Mouse (Mus musculus) ES-CJ7 (cell line): Measurements from ENCODE around the gene Itprid1.

Experiments used
- DNase-seq: peaks from one replicate; pipeline ENCODE4 v3.0.0; 2011; ENCODE audit warnings: low read depth, low spot score

Gene Itprid1

DNA sequence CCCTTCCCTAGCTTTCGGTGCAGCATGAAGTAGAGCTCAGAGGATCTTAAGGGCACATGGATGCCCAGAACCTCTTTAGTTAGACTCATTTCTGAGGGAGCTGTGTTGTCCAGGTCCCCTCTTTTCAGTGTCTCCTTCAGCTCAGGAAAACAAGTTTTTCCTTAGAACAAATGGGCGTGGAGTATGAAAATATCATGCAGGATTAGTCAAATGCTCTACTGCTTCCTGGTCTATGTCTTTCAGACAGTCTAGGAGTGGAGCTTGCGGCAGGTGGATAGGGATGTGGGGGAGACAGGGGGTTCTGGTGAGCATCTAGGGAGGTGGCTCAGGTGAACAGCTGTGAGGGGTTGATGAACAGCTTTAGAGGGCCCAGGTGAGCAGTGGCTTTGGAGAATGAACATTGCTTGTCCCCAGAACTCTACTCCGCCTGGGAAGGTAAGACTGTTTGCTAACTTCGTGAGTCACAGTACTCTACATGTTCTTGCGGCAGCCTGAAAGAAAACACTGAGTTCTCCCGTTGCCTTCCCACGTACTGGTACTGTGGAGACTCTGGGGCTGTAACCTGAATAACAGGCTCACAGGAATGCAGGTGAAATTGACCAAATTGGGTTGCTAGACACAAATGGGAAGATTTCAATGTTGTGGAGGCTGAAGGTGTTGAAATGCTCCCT lies at the start of gene Itprid1:
Gene Itprid1 (plus strand): TSS at position 246 of the 671 bp plus-strand sequence.
- no peak for DNase-seq

DNA sequence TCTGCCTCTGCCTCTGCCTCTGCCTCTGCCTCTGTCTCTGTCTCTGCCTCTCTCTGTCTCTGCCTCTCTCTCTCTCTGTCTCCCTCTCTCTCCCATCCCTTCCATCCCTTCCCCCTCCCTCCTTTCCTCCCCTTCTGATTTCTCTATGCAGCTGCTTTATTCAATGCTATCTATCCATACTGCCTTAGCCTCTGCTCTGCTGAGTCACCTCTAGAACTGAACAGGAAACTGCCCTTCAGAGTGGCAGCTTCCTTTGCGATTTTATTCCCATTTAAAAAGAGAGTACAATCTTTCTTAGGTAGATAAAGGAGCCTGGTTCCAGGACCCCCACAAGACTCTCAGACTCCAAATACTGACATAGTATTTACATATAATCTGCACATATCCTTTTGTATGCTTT lies 47.1 kb upstream of the Itprid1 start:
- DNase-seq = no peak

DNA sequence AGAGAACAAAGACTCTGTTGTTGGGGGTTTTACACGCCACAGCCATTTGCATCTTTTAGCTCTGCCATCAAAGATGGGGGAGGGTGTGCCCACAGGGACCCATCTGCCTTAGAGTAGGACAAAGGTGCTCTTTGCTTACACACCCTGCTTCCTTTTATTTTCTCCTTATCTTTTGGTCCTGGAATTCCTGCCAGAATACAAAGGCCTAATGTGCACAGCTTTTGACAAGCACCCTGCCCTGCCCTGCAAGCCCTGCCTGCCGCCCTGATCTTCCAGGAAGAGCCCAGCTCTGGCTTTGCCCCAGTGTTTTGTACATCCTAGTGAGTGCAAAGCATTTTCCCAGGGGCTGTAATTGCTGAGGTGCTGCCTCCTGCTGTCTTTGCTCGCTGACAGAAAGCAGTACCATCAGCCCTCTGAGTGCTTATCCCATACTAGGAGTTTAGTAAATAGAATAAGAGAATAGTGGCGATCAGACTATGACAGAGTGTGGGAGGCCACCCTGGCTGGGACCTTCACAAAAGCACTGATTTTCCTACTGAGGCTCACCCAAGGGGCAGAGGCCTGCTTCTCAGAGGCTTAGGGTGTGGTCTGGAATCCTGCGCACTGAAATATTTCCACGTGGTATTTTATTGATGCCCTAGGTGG lies 44.7 kb upstream of the Itprid1 start:
- peak; percentile 88 for DNase-seq

DNA sequence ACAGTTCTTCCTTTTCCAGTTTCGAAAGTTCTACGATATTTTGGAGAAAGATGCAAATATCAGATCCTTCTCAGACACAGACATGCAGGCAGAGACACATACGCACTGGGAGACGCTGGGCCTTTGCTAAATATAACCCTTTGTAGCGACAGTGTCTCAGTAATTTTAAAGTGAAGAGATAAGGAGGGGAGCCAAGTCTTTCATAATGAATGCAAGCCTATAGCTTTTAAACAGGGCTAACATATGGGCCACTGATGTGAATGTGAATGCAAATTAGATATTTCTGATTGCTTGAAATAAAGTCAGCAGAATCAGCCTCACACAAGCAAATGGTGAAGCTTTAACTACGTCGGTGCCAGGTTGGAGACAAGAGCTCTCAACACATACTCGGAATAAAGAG lies 44.2 kb upstream of the Itprid1 start:
- DNase-seq = no peak

DNA sequence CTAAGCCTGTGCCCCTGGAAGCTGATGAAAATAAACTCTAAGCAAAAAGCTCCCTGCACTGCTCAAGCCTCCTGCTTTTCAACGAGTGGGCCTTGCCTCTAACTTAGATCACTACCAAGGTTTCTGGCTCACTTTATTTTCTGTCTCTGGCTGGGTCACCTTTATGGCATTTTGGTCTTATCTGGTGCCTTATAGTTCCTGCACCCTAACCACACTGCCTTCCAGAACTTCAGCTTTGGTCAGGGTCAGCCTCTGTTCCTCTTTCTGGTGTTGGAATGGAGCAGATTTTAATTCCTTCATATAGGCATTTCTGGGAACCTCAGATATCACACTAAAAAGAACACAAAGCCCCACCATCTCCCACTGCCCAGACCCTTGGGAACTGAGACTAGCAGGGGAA lies 34.0 kb upstream of the Itprid1 start:
- DNase-seq = no peak

DNA sequence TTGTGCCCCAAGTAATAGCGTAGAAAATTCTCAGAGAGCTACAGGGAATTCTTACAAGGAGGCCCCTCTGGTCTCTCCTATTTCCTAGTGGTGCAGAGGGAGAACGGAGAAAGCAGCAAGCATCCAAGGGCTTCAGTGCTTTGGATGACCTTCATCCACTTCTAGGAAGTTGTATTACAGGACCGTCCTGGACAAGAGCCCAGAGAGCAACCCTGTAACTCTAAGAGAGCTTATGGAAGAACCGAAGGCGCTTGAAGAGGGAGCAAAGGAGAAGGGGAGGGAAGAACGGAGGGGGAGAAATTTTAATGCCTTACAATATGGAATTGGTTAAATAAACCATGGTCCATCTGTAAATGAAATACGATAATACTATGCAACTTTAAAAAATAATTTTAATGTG lies 33.3 kb upstream of the Itprid1 start:
- DNase-seq = no peak

DNA sequence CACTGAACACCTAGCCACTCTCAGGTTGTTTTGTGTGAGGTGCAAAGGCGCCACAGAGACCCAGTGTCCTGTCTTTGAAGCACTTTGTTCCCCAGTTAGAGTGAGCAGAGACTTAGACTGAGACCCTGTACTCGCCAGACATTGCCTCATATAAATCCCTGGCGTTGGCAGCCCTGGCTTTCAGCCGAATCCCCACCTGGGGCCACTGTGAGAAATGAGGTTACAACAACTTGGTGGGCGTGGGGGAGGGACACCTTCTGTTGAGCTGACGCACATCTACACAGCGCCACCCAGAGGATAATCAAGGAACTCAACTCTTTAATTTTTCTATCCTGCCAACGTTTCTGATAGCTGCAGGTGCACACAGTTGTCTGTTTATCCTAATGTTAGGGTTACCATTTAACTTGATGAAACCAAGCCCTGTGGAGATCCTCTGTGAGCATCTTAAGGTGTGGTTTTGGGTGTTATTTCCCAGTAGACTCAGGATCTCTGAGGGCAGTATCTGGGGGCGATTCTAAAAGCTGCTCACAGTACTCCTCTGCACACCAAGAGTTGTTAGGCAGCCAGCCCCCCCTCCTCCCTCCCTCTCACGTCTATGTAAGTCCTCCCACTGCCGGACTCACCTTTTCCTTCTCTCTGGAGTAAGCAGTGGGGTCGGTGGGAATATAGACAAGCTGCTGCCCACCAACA lies 32.6 kb upstream of the Itprid1 start:
- DNase-seq = peak; percentile 70

DNA sequence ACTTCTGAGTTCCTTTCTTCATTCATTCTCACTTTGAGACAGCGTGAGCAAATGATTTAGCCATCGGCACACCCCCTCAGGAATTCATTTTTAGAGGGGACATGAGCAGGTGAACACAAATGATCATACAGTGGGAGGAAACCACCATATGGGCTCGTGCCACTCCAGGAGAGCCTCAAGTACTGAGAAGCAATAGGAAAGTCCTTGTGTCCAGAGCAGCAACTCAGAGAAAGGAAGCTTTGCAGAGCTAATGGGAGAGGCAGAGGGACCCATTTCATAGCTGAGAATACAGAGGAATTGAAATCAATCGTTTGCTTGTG lies 32.1 kb upstream of the Itprid1 start:
- no peak for DNase-seq

DNA sequence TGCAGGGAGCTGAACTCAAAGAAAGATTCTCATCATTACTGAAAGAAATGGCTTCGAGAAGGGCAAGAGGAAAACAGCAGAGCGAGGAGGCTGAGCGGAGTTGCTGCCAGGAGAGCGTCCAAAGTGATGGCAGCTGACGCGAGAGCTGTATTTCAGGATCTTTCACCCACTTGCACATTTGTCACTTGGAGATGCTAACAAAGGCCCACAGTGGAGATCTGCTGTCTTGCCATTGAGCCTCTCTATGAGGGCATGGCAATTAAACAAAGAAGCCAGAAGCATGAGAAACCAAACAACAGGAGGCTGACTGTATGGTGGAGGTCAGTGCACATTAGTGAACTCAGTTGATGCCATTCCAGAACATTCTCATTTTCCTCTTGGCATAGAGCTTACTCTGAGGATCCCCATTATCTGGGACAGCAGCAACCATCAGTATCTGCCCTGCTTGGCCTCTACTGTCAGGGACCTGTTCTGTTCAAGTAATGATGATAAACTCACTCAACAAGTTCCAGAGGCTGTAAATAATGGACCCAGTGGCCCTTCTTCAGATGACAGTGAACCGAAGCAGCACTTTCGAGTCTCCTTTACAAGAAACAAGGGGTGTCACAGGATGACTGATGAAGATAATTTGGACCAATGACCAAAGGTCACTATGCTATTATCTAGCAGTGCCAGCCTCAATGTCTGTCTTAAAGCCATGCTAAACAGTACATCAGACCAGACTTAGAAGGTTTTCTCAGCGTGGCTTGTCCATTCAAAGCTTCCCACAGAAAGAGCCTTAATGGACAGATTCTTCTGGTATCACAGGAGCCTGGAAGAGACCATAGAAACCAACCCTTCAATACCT lies 31.2 kb upstream of the Itprid1 start:
- no peak for DNase-seq

DNA sequence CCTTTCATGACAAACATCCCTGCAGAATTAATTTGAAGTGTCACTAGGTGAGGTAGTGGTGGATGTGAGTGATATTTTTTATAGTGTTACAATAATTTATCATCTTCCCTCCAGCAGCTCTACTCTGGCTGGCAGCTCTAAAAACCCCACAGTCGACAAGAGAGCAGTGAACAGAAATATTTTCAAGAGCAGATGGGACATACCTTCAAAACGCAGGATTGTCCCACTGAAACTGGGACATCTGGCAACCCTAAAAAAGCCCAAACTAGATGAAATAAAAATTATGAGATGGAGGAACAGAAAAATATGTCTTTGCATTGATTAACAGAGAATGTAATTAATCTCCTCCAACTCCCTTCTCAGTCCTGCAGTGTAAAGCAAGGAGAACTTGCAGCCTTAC lies 30.2 kb upstream of the Itprid1 start:
- DNase-seq = no peak

DNA sequence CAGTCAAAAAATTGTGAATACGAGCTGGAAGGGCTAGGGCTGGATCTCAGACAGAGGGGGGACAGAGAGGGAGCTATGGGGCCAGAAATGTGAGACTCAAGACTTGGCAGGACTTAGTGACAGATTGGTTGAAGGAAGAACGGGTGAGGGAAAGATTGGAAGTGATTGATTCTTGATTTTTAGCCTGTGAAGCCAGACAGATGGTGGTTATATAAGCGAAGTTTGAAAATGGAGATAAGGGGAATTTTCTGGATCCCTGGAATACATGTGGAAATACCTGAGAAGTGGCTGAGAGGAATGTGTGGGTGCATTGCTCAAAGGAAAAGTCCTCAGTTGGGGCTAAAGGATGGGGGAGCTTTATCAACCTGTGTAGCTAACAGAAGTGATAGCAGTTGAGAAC lies 28.0 kb upstream of the Itprid1 start:
- no peak for DNase-seq

DNA sequence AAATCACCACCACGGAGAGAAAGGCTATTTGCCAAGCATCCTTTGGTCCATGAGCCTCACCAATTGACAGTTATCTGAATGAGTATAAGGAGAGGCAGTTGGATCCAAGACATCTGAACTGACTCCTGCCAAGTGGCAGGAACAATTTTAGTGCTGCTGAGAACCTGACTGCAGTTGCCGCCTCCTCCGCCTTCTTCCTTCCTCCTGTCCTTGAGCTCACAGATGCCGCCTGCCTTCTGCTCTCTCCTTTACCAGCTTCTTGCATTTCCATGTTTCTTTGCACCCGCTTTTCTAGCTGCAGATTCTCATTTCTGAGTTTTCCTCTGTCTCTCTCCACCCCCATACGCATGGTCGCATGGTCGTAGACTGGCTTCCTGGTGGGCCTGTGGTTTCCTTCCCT lies 25.5 kb upstream of the Itprid1 start:
- DNase-seq = no peak

DNA sequence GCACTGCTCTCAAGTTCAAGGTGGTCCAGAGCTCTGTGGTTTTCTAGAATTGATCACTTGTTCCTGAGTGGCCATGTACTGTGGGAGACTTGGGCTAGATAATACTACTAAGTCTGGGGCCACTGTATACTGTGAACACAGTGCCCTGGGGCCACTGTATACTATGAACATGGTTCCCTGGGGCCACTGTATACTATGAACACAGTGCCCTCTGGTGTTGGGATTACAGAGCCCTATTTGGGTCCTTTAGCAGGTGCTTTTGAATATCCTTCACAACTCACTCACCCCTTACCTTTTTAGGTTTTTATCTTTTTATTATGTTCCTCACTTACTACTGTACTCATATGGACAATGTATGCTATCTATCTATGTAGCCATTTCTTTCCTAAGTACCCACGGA lies 24.3 kb upstream of the Itprid1 start:
- no peak for DNase-seq

DNA sequence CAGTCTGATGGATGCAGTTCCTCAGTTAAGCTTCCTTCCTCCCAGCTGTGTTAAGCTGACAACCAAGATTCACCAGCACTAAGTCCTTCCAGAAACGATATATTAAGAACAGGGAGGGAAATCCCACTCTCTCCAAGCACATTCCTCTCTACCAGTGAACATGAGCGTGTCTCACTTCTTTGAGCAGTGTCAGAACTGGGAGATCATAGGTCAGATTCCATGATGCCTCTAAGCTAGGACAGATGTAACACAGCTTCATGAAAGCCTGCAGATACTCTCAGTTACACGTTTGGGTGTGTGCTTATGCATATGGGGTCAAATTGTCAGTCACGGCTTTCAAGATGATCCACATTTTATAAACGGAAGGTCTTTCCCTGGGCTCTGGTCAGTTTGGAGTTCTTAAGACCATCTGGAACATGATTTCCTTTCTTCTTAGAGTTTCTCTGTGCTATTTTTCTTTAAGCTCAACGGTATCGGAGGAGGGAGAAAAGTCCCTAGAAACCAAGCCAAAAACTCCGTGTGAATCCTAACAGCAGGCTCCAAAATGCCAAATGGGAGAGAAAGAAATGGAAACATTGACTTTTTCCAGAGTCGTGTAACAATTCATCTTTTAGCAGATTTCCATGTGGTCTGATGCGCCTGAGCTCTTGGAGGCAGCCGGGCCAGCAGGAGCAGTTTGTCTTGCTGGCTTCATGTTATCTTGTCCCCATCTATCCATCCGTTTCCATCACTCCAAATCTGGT lies 22.3 kb upstream of the Itprid1 start:
- DNase-seq = no peak

DNA sequence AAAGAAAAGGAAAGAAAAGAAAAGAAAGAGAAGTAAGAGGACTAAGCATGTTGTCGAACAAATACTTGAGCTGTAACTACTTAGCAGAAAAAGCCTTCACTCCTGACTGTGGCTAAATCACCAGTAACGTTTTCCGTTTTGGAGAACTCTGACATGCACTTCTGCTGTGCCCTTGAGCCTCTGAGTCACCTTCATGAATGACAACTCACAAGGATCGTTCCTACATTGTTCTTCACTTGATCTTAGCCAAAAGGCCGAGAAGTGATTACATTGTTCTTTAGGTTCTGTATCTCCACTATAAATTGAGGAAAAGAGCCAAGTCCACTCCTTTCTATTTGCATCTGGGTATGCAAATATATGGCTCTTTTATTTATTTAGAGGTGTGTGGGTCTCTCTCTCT lies 19.8 kb upstream of the Itprid1 start:
- DNase-seq = no peak

DNA sequence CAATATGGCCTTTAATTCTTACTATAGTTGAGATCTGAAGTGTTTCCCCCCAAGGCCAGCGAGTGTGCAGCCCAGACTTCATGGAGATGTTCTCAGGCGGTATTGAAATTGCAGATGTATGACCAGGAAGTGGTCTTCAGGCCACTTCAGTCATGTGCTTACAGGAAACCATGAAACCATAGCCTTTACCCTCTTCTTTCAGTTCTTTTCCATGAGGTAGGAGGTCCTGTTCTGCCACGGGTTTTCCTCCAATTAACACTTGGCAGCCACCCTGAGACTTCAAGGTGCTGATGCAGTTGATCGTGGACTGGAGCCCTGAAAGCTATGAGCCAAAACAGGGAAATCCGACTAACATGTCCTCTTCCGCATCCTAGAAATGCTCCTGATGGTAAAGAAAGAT lies 7.0 kb upstream of the Itprid1 start:
- no peak for DNase-seq

DNA sequence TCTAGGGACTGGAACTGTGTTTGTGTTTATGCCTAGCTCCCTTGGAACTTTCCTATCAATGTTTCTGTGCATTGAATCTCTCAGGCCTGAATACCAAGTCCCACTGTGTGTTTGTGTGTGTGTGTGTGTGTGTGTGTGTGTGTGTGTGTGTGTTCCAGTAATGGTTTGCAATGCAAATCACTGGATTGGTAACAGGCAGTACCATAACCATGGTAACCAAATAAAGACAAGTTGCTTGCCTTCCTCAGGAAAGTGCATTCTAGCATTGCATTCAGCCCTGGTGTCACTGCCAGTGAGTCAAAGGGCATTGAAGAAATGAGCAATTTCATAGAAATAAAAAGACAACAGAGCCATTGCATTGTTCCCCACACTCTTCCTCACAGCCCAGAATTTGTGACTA lies 15.9 kb downstream of the Itprid1 start:
- no peak for DNase-seq

DNA sequence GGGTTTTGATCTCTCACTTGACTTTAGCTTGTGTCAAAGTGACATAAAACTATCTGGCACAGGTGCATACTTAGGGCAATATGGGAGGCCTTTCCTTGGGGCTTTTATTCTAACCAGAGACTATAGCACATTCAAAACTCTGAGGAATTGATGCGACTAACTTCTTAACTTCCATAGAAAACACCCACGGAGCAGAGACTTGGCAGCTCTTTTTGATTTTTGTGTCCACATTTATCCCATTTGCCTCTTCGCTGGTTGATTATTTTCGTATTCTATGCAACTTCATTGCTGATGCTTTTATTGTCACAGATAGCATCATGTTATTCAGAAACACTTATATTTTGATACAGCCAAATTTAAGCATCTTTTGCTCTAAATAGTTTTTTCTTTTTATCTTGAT lies 19.4 kb downstream of the Itprid1 start:
- no peak for DNase-seq

DNA sequence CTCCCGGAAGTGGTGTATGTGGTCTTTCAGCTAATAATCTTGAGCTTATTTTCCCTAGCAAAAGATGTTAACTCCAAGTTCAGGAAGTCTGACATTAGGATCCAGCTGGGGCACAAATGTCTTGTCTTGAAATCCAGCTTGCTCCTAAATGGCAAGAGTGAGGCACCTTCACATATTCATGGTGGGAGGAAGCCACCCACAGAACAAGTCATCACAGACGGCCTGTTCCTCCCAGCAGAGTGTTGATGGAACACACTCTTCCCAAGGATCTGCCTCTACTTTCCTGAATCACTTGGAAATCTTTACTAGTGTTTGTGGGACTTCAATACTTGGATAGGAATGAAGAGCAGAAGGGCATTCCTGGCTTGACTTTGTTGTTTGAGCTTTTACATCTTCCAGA lies 28.5 kb downstream of the Itprid1 start:
- no peak for DNase-seq

DNA sequence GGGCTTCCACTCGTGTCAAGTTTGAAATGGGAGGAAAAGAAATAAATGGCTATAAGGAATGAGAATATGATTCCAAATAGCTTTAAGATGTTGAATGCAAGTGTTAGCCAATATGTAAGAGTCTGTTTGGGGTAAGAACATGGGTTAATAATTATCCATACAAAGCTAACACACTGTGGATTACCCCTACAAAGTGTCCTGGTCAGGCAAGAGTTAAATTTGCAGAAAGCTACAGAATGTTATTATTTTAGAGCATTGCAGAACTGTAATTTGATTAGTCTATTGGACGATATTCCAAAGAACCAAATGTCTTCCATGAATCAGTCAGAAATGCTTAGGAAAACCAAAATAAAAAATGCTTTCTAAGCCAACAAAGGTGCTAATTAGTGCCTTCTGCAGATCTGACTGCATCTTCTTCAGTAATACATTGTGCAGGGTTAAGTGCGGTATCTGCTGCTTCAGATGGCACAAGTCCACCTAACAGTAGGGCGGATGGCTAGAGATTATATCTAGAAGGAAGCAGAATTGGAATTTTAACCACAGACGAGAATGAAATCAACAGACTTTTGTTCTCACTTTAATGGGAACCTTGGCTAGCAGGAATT lies 42.8 kb downstream of the Itprid1 start:
- DNase-seq = no peak

DNA sequence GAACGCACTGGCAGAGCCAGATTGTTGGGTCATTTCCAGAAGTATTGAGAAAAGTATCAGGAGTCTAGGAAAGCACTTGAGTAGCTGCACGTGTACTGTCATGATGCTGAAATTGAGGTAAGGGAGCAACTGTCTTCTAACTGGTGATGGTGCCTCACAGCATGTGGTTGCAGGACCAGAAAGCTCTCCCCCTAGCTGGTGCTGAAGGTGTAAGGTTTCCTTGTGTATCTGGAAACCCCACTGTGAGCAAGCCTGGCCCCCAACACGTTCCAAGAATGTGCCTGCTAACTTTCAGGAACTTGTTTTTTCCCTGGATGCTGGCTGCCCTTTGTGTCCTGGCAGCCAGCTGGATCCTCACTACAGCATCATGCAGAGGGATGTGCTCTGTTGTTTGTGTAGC lies 44.2 kb downstream of the Itprid1 start:
- peak; percentile 43 for DNase-seq
